Mouse (Mus musculus) liver, adult 2 months (tissue): ENCODE data around the gene F2rl1. TPM values are rescaled to one million over a fixed set of nuclear protein-coding genes. Genes with fewer than 3 reads are reported as not detected.
"Not testable (repeated sequence)": the region's sequence is repeated elsewhere in the genome, so short reads cannot be mapped to it uniquely, and the experiment has no call there.

Experiments
- DNase-seq: peaks from one replicate; pipeline ENCODE4 v3.0.0-alpha.2; 2011; ENCODE audit warnings: low read depth, low spot score; ENCODE audit errors: extremely low read depth
- H3K27ac ChIP-seq: fragments of 200-500 bp; replicated peaks from 2 replicates; pipeline ENCODE4 v1.5.1; 2012; ENCODE audit warnings: low read depth, mild to moderate bottlenecking, control low read depth, inconsistent platforms, low read length; ENCODE audit not compliant: insufficient read depth
- H3K27me3 ChIP-seq: fragments of 200-500 bp; 2 replicates; pipeline ENCODE4 v1.6.1; 2012; ENCODE audit warnings: mild to moderate bottlenecking, moderate library complexity, low read length, inconsistent platforms; ENCODE audit not compliant: control insufficient read depth, insufficient read depth
- H3K36me3 ChIP-seq: fragments of 200-500 bp; 2 replicates; pipeline ENCODE4 v1.6.1; 2012; ENCODE audit warnings: low read length, inconsistent platforms; ENCODE audit not compliant: control insufficient read depth, insufficient read depth
- H3K4me1 ChIP-seq: fragments of 200-500 bp; 2 replicates; pipeline ENCODE4 v1.6.1; 2011; ENCODE audit warnings: low read length; ENCODE audit not compliant: control insufficient read depth, insufficient read depth
- H3K4me3 ChIP-seq: fragments of 200-500 bp; 2 replicates; pipeline ENCODE4 v1.5.1; 2011; ENCODE audit warnings: low read depth, mild to moderate bottlenecking, control low read depth, low read length, moderate library complexity; ENCODE audit not compliant: insufficient read depth
- H3K79me2 ChIP-seq: fragments of 200-500 bp; 2 replicates; pipeline ENCODE4 v1.6.1; 2012; ENCODE audit warnings: inconsistent platforms, mild to moderate bottlenecking, low read length, moderate library complexity; ENCODE audit not compliant: control insufficient read depth, insufficient read depth
- H3K9ac ChIP-seq: fragments of 200-500 bp; 2 replicates; pipeline ENCODE4 v1.6.1; 2012; ENCODE audit warnings: low read depth, mild to moderate bottlenecking, control low read depth, inconsistent platforms, low read length
- CTCF ChIP-seq: fragments of 200-500 bp; IDR thresholded peaks from 2 replicates; pipeline ENCODE4 v1.5.1; 2011; ENCODE audit warnings: low read depth, low read length, control low read depth
- POLR2A ChIP-seq: fragments of 200-500 bp; IDR thresholded peaks from 2 replicates; pipeline ENCODE4 v1.6.1; 2011; ENCODE audit warnings: low read length, control low read depth; ENCODE audit not compliant: insufficient read depth; ENCODE audit errors: extremely low read depth
- WGBS: fragments of 180-500 bp; shearing (Covaris S2); methylation state at CpG from one replicate; pipeline ENCODE4 v1.1.7; 2018; 5-methylcytosine and 5-hydroxymethylcytosine counted together
- polyA plus RNA-seq: library from polyadenylated mRNA; depleted of rRNA; stranded (reverse); fragments of >200 nt; gene quantifications from 2 replicates; pipeline ENCODE4 v1.2.3, GENCODE M21; 2012
- total RNA-seq: library from RNA; depleted of rRNA; stranded (reverse); fragments of >200 nt; gene quantifications from 2 replicates; pipeline ENCODE4 v1.2.3, GENCODE M21; 2014

F2rl1 gene
- total and polyA plus RNA-seq, 2 experiments = 0.18 to 0.24 TPM

DNA sequence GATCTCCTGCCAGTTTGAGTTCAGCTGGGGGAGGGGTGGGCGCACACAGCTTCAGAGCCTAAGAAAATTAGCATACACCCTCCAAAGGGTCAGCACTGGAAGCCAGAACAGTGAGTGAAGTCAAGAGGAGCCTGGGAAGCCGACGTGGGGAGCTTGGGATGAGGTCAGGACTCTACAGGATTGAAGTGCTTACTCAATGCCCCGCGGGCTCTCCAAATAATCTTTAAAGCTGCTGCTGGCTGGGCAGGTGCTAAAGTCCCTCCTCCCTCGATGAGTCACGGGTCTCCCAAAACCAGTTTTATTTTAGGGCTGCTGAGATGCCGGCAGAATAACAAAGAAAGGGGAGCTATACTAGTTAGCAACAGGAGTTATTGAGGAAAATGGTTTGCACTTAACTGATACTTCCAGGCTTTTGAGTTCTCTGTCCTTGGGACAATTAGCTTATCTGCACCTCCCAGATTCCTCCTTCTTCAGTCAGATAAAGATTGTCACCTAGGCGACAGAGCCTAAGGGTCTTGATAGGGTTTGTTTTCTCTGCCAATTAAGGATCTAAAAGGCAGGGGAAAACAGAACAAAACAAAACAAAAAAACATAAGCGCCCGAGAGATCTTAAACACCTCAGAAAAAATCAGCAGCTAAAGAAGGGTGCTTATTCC is 10.6 kb upstream of the F2rl1 start:
- TF ChIP-seq CTCF (no peak), POLR2A (no peak)
- 31% methylated on average over 11 of the region's 11 CpGs for WGBS
- no peaks in the 10 kb centered on the region for H3K27me3 ChIP-seq
- H3K27ac ChIP-seq = no peak overlapping the region
- DNase-seq = no peak
- H3K79me2 ChIP-seq = no peaks in the 10 kb centered on the region
- no peaks in the 10 kb centered on the region for H3K36me3 ChIP-seq
- no peak overlapping the region for H3K9ac ChIP-seq
- peaks cover 5% of the 10 kb centered on the region for H3K4me1 ChIP-seq
- no peak overlapping the region for H3K4me3 ChIP-seq

DNA sequence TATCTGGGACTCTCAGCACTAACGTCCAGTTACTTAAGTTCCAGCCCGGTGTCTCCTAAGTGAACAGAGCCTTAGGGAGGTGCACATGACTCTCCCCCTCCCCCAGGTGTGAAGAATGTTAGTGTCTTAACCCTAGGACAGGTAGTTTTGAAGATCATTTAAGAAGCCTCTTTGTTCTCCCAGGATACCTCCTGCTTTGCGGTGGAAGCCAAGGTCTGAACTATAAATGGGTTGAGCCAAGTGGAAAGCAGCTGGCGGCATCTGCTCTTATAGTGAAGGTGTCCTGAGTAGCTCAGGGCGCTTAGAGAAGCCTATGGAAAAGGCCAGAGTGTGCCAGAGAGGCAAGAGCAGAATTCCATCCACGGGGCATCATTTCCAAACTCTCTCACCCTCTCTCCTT is 10.0 kb upstream of the F2rl1 start:
- Histone ChIP-seq H3K9ac (no peak overlapping the region), H3K79me2 (no peaks in the 10 kb centered on the region), H3K4me1 (peaks cover 5% of the 10 kb centered on the region), H3K27me3 (no peaks in the 10 kb centered on the region), H3K27ac (no peak overlapping the region), H3K36me3 (no peaks in the 10 kb centered on the region), H3K4me3 (no peak overlapping the region)
- no peak for TF ChIP-seq POLR2A
- no peak for TF ChIP-seq CTCF
- 49% methylated on average over 6 of the region's 6 CpGs for WGBS
- DNase-seq = no peak

DNA sequence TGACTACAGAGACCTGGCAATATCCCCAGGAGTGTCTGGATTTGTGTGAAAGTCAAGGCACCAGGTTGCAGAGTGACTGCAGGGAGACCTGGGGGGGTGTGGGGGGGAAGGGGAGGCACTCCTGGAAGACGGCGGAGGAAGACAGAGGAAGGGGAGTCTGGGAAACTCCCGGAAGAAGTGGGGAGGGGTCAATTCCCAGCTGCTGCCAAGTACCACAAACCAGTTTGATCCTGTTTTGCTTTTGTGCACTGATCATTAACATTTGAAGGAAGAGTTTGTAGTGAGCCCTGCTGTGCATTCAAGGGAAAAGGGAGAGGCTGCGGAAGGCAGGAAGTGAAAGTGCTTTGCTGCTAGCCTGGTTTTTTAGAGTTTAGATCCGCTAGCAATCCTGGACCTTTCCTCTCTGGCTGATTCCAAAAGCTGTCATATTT is 9.1 kb upstream of the F2rl1 start:
- DNase-seq = no peak
- Histone ChIP-seq H3K79me2 (no peaks in the 10 kb centered on the region), H3K27me3 (no peaks in the 10 kb centered on the region), H3K36me3 (no peaks in the 10 kb centered on the region), H3K4me3 (no peak overlapping the region), H3K4me1 (peaks cover 5% of the 10 kb centered on the region), H3K9ac (no peak overlapping the region), H3K27ac (no peak overlapping the region)
- TF ChIP-seq CTCF (no peak), POLR2A (no peak)
- 46% methylated on average over 5 of the region's 5 CpGs for WGBS

DNA sequence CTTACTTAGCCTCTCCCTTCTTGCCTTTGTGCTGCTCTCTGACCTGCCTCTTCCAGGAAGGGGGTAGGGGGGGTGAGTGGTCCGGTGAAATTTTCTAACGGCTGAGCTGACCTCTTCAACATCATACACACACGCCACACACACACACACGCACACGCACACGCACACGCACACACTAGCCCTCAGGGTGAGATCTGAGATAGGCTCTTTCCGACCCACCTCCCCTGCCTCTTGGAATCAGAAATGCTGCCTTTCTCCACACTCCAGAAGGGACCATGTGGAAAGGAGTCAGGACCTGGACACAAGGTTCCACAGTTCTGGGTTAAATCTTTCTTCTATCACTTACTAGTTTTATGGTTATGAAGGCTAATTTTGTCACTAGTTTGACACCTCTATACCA is 8.6 kb upstream of the F2rl1 start:
- Histone ChIP-seq H3K4me3 (no peak overlapping the region), H3K36me3 (no peaks in the 10 kb centered on the region), H3K4me1 (peaks cover 5% of the 10 kb centered on the region), H3K9ac (no peak overlapping the region), H3K27me3 (no peaks in the 10 kb centered on the region), H3K27ac (no peak overlapping the region), H3K79me2 (no peaks in the 10 kb centered on the region)
- WGBS = 64% methylated on average over 8 of the region's 8 CpGs
- no peak for TF ChIP-seq CTCF
- TF ChIP-seq POLR2A = no peak
- no peak for DNase-seq

DNA sequence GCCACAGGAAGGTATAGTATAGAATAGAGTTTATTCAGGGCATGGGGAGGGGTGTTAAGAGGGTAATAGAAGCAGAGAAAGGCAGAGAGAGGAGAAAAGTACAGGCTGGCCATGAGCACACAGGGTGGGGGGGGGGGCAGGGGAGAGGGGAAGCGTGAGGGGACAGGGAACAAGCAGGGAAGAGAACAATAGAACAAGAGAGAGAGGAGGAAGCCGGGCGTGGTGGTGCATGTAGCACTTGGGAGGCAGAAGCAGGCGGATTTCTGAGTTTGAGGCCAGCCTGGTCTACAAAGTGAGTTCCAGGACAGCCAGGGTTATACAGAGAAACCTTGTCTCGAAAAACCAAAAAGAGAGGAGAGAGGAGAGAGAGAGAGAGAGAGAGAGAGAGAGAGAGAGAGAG is 8.1 kb upstream of the F2rl1 start:
- not testable (repeated sequence) for H3K27ac ChIP-seq, H3K4me1 ChIP-seq, H3K79me2 ChIP-seq, H3K9ac ChIP-seq, H3K4me3 ChIP-seq, H3K27me3 ChIP-seq, H3K36me3 ChIP-seq, DNase-seq
- whole genome bisulfite sequencing = 88% methylated on average over 5 of the region's 5 CpGs

DNA sequence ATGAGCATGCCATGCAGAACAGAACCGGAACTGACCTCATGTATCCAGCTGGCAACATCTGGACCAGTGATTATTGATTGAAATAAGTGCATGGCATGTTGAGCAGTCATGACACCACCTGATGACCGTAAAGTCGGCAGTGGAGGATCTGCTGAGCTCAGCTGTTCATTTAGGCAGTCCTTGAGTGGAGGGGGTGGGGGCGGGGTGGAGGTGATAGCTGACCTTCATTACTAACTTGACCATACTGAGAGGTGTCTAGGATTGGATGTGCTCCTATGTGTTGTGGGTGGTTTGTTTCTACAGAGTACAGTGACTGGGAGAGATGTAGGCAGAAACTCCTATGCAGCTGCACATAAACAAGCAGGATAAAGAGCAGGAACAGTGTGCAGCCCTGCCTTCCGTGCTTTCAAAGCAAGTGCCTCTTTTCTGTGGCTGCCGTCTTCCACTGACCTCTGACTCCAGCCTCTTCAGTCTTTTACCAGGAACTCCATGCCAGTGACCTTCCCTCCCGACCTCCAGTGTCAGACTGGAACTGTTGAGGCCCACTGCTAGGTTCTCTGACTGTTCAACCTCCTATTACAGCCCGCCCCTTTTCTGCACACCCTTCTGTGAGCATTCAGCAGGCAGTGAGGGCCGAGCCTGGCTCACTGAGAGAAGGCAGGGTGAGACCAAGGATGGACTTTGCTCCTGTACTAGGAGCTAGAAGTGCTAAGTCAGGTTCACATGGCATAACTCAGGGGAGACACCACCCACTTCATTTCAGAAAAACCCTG is 6.4 kb upstream of the F2rl1 start:
- WGBS = 29% methylated on average over 9 of the region's 9 CpGs
- no peak overlapping the region for H3K9ac ChIP-seq
- H3K27me3 ChIP-seq = no peaks in the 10 kb centered on the region
- no peak overlapping the region for H3K4me3 ChIP-seq
- no peak overlapping the region for H3K27ac ChIP-seq
- peaks cover 5% of the 10 kb centered on the region for H3K4me1 ChIP-seq
- peak; percentile 66 for DNase-seq
- no peaks in the 10 kb centered on the region for H3K79me2 ChIP-seq
- TF ChIP-seq POLR2A (no peak), CTCF (no peak)
- H3K36me3 ChIP-seq = no peaks in the 10 kb centered on the region
